Mouse (Mus musculus) lung, postnatal 14 days (tissue): ENCODE results near the gene Olfr288.

Experiments used
- DNase-seq: peaks from one replicate; pipeline ENCODE4 v3.0.0; 2021

The Olfr288 gene

DNA sequence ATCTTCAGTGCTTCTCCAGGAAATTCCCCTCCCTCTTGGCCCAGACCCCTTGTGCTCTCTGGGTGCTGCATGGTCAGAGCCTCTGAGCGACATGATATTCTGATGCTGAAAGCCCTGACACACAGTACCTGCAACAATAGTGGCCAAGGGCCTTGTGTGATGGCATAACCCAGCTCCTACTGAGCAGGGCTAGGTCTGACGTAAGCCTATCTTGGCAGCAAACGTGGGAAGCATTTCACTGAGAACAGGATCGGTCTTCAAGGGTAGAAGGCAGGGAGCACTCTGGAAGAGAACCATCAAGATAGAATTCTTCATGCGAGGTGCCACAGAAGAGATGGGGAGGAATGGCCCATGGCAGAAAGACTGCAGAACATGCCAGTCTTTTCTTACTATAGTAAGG lies 29.8 kb downstream of the Olfr288 start, which contains the start of gene Asb8:
Asb8 (minus strand) TSS at position 101 of the 400 bp plus-strand sequence.
- no peak for DNase-seq

DNA sequence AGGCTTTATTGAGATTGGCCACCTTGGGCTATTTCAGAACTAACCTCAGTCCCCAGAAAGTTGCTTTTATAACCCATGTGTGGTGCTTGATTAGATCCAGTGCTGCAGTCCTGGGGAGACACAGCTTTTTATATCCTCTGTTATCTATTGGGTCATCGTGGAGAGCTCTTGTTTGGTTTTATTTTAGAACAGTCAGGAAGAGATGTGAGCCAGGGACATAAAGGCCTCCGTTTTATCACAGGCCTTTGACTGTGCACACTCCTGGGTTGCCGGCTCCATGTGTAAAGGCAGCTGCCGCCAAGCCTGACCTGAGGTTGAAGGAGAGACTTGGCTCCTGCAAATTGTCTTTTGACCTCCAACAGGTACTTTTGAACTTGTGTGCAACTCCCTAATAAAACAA lies 32.8 kb downstream of the Olfr288 start:
- DNase-seq = no peak

DNA sequence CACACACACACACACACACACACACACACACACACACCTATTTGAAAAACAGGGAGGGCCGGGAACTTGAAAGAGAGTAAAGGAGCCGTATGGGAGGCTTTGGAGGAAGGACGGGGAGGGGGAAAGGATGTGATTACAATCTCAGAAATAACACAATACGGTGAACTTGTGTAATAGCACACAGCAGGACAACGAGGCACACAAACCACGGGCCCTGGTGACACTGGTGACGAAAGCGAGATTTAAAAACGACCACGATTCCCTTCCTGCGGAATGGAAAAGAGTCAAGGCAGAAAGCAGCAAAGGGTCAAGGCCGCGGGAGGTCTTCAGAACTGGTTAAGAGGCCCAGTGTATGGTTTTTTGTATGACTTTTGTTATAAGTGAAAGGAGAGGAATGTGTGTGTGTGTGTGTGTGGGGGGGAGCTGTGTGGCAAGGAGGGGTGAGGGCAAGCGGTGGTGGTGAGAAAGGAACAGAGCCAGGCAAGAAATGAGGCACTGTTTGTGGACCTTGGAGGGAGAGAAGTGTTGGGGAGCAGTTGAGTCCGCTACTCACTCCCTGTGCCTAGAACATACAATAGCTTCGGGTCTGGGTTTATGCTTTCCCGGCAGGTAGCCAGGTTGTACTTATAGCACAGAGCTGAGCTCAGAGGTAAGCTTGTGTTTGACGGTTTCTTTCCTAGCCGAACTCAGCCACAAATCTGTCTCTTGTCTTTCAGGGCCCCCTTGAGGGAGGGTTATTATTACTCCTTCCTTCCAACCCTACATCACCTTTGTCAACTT lies 34.1 kb downstream of the Olfr288 start:
- DNase-seq = no peak

GRCm38 (mm10) chr15:98157253-98157652 lies 38.1 kb downstream of the Olfr288 start:
- DNase-seq = no peak

DNA sequence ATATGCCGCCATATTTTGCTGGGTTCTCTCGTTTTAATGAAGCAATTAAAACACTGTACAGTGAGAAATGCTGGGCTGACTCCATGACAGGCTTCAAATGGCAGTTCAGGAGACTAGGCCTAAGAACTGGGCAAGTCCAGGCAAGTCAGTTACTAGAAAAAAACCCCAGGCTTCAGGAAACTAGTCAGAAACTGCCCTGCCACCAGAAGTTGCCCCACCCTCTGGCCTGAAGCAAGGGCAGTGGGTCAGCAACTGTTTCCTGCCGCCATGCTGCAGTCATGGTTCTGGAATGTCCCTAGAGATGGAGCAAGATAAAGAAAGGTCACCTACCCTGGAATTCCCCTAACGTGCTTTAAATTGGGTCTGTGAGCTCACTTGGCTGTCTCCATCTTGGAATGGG lies 39.4 kb downstream of the Olfr288 start:
- DNase-seq = no peak

- DNase-seq = no peak
Measured at GRCm38 (mm10) chr15:98155272-98155671, 40.1 kb downstream of the Olfr288 start.

GRCm38 (mm10) chr15:98154631-98155030 lies 40.7 kb downstream of the Olfr288 start:
- DNase-seq = no peak

DNA sequence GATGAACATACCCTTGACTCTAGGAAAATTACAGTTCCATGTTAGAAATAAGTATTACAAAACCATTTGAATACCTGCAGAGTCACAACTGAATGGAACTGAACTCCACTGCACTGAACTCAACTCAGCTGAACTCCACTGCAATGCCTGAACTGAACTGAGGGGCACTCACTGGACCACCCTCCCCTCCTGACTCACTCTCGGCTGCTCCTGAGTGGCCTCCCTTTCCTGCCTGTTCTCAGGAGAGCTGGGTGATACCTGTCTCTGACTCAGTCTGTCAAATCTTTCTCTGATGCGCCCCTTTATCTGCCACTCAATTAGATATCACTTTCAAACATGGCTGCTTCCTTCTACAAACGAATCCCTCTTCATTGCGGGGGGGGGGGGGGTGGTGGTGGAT lies 41.2 kb downstream of the Olfr288 start:
- DNase-seq = no peak

- DNase-seq = no peak
Measured at GRCm38 (mm10) chr15:98153625-98154024, 41.7 kb downstream of the Olfr288 start.

GRCm38 (mm10) chr15:98152916-98153315 lies 42.4 kb downstream of the Olfr288 start:
- DNase-seq = peak; percentile 21

DNA sequence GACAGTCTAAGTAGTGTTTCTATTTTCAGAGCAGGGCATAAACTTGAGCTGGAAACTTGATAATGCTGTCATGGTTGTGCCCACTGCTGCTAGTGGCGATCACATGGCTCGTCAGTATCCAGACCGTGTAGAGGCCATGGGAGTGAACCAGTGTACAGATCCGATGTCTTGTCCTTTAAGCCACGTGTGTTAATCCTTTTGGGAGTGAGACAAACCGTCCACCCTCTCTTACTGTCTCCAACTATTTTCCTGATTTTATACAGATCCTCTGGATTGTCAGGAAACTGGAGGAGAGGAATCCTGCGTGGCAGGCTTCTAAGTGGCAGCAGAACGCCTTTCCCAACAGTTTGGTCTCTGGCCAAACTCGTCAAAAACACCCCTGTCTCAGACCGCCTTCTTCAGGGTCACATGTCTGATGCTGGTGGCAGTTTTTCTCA lies 46.2 kb downstream of the Olfr288 start:
- no peak for DNase-seq

DNA sequence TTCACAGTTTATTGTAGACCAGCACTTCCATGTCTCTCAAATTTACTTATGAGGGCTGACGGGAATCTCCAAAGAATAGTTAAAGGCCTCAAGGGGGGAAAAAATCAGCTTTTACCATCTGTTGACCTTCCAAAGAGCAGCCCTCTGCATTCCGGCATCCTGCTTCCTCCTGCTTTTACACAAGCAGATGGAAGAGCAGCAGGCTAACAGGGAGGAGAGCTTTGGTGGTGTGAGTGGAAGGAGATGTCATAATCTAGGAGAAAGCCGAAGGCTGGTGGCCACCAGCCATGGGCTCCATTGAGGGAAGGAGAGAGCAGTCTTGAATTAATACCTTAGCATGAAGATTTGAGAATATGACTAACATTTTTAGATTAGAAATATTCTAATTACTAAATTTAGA lies 47.0 kb downstream of the Olfr288 start:
- DNase-seq = no peak

GRCm38 (mm10) chr15:98145559-98146181 lies 49.7 kb downstream of the Olfr288 start:
- peak; percentile 95 for DNase-seq

DNA sequence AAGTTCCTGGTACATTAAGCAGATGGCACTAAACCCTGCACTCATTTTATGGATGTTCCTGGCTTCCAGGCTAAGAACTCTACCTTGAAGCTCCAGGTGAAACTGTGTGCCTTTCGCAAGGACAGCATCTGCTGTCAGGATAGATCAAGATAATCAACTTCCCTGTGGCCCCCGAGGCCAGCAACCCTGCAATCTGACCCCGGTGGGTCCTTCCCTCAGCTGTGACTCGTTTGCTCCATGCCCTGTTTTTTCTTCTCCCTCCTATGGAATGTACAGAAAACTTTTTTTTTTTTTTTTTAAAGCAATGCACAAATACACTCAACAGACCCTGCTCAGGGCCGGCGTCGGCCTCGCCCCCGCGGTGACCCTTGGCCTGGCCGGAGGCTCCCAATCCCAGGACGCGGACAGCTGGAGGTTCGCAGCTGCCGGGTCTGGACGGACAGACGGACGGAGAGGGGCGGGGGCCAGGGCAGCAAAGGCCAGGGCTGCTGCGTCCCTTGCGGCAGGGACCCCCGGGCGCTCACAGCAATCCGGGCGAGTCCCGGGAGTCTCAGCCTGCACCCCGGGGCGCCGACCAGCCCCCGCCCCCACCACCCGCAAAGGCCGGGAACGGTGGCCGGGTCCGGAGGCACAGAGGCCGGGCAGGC lies 50.4 kb downstream of the Olfr288 start:
- DNase-seq = peak; percentile 19

DNA sequence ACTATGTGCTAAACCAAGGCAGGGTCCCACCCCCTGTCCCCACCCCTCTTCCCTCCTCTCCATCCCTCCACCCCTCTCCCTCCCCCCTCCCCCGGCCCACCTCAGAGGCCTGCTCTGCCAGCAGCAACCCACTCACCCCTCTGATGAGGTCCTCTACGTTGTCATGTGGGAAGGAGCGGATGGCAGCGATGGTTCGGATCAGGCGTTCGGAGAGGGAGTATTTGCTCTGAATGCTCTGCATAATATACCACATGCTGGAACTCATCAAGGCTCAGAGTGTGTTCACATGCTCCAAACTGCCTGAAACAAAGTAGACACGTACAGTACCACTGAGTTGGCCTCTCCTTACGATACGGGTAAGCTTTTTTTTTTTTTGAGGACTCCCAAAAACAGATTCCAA lies 52.8 kb downstream of the Olfr288 start:
- no peak for DNase-seq

GRCm38 (mm10) chr15:98140809-98141208 lies 54.5 kb downstream of the Olfr288 start:
- DNase-seq = no peak

DNA sequence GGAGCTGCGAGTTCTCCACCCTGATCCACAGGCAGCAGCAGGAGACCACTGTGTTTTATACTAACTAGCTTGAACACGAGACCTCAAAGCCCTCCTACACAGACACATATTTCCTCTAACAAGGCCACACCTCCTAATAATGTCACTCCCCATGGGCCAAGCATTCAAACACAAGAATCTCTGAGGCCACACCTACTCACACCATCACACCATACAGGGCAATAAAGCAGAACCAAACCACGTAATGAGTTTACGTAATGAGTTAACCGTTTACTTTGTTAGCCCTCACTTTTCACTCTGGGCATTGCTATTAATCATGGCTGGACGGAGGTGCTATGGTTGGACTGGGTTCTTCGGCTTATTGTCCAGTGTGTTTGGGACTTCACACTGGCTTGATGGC lies 55.6 kb downstream of the Olfr288 start:
- DNase-seq = no peak

DNA sequence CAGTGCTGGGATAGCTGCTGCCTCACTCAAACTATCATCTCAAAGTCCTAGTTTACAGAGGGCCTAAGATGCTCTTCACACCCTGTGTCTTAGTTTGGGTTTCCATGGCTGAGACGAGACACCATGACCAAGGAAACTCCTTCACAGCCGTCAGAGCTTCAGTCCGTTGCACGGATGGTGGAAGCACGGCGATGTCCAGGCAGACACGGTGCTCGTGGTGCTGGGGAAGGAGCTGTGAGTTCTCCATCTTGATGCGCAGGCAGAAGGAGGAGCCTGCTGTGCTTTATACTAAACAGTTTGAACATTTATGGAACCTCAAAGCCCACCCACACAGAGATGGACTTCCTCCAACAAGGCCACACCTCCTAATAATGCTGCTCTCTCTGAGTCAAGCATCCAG lies 58.5 kb downstream of the Olfr288 start:
- DNase-seq = no peak
